Mouse (Mus musculus) adipocyte (in vitro differentiated cells): ENCODE data around the gene Bcl3.

ENCODE experiments used
- DNase-seq: peaks from one replicate; pipeline ENCODE4 v3.0.0-alpha.2; 2016; ENCODE audit warnings: low spot score

Gene Bcl3

GRCm38 (mm10) chr7:19822604-19823058, at the start of gene Bcl3:
Gene Bcl3 (minus strand): TSS chr7:19822770.
- DNase-seq, result peak; percentile 12

GRCm38 (mm10) chr7:19871943-19872601, 49.5 kb upstream of the Bcl3 start:
- DNase-seq, result peak; percentile 15

GRCm38 (mm10) chr7:19871137-19871621, 48.6 kb upstream of the Bcl3 start:
- DNase-seq, result no peak

DNA sequence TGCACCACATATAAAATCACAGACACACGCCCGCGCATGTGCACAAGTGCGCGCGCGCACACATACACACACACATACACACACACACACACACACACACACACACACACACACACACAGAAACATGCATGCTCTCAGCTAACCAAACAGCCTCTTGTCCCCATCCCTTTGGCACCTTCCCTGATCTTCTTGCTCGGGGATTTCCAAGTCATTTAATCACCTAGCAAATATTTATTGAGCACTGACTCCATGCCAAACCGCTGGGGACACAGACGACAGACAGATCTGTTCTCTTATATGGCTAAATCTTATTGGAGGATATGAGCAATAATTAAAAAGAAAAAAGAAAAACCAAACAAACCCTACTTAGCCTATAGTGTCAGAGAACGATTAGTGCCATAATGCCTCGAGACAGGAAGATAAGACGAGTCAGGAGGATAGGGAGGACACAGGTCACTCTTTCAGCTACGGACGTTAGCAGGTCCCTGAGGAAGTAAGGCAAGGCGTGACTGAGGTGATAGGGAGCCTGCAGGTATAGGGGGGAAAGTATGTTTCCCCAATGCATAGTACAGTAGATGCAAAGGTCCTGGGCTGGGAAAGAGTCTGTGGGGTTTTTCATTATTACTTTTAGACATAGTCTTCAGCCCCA, 45.3 kb upstream of the Bcl3 start:
- DNase-seq, result no peak

- DNase-seq, result no peak
These were observed 43.9 kb upstream of the Bcl3 start for GRCm38 (mm10) chr7:19866490-19866889.

- DNase-seq, result no peak
These were observed 42.9 kb upstream of the Bcl3 start for GRCm38 (mm10) chr7:19865246-19866036.

GRCm38 (mm10) chr7:19864241-19864640, 41.7 kb upstream of the Bcl3 start:
- DNase-seq, result no peak

- DNase-seq, result no peak
These were observed 38.6 kb upstream of the Bcl3 start, which contains the start of gene Ceacam16 for GRCm38 (mm10) chr7:19861199-19861598. Gene Ceacam16 (minus strand): TSS chr7:19861299.

- no peak for DNase-seq
These were observed 37.2 kb upstream of the Bcl3 start for GRCm38 (mm10) chr7:19859740-19860139.

GRCm38 (mm10) chr7:19856283-19856682, 33.7 kb upstream of the Bcl3 start:
- DNase-seq, result no peak

GRCm38 (mm10) chr7:19855663-19856062, 33.1 kb upstream of the Bcl3 start:
- DNase-seq, result no peak

DNA sequence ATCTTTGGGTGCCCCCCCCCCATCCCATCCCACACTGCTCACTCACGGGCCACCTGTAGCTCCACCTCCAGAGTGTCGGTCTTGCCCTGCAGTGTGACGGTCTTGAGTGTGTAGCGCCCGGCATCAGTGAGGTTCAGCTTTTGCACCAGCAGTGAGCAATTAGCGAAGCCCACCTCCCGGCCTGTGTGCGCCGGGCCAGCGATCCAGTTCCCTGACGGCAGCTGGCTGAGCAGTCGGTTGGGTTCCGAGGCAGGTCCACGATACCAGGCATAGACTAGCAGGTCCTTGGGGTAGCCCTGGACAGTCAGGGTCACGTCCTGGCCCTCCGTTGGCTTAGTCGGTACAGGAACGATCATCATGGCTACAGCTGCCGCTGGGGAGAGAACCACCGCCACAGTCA, 31.0 kb upstream of the Bcl3 start:
- DNase-seq, result no peak

GRCm38 (mm10) chr7:19851858-19852570, 29.4 kb upstream of the Bcl3 start, which contains the start of gene Gm19345:
Gene Gm19345 (plus strand): TSS chr7:19852003.
- DNase-seq, result no peak

DNA sequence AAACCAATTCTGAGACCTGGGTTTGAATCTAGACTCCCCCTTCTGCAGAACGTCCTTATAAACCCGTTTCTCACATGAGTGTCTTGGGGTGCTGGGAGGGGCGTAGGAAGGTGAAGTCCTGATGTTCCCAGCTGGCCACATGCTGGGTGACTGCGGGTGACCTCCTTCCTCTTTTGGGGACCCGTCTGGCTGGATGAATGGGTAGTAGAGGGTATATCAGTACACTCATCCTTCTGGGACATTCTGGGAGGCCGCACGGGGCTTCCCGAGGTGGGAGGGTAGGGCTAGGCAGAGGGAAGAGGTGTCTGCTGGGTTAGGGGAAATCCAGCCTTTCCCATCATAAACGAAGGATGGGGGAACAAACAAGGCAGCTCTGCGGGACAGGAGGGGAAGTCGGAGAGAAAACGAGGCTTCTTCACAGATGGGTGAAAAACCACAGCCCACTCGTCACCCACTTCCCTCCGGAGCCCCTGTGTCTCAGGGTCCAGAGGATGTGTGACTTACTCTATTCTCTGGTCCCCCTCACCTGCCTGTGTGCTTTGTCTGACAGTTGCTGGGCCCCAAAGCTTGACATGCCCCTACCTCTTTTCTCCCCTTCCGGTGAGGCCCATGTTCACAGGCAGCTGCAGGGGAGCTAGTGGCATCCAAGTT, 22.1 kb upstream of the Bcl3 start:
- DNase-seq, result no peak

DNA sequence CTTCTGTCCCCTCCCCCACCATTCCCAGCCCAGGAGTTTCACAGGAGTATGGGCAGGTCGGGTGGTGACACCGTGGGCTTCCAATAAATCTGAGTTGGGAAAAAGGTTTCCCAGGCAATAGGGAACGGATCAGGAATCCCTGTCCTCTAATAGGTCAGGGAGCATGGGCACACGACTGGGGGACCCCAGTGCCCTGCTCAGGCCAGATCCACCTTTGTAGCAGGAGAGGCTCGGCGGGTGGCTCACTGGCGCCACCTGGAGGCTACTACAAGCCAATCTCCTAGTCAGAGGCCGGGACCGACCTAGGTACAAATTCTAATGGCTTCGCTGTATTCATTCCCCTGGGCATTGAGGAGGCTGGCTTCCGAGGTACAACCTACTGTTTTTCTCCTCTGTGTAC, 21.0 kb upstream of the Bcl3 start:
- DNase-seq, result peak; percentile 49

DNA sequence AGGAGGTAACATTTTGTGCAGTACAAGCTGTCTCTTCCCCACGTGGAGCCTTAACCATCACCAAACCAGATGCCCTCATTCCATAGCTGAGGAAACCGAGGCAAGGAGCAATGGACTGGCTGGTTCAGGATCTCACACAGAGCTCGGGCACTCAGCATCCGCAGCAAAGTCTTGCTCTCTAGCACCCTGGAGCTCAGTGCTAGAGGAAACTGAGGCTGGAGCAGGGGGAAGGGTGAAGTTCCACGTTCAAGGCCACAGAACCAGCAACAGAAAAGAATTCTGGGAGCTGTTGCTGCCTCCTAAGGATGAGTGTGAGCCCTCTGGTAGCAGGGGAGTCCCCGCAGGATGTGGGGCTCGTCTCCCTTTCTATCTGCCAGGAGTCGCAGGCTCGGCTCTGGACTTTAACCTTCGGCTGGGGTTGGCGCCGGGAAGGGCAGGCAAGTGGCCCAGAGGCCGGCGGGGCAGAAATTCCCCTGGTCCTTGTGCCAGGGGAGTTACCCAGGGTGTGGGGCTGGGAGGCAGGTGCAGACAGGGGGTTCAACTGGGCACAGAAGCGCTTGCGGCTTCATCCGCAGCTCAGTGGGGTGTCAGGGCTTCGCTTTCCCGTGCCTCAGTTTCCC, 20.4 kb upstream of the Bcl3 start:
- DNase-seq, result peak; percentile 12

DNA sequence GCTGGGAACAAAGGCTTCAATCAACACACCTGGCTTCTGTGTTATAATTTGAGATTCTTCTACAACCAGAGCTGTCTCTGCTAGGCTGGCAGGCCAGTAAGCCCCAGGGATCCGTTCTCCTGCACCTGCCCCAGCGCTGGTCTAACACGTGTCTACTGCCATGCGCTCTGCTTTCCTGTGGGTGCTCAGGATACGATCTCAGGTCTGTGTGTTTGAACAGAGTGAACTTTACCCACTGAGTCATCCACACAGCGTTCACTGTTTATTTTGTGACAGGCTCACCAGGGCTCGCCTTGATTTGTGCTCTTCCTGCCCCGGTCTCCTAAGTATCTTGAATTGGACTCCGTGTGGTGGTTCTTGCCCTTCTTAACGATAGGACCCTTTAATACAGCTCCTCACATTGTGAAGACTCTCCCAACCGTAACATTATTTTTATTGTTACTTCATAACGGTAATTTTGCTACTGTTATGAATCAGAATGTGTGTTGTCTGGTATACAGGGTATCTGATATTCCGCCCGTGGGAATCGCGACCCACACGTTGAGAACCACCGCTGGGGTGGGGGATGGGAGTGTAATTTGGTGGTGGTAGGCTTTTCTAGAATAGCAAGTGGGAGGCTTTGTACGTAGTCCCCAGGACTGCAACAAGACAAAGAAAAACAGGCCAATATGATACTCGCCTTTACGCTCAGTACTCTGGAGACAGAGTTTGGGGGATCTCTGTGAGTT, 19.3 kb upstream of the Bcl3 start:
- DNase-seq, result no peak

DNA sequence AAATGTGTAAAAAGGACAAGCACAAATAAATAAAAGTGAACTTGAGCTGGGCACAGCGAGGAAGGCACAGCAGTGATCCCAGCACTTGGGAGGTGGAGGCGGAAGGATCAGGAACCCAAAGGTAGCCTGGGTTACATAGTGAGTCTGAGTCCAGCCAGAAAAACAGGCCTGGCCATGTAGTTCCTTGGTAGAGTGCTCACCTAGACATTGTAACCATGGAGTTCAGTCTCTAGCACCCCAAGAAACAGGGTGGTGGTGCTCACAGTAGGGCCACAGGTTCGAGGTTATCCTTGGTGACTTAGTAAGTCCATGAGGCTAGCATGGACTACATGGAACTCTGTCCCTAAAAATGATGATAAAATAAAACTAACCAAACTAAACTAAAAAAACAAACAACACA, 18.4 kb upstream of the Bcl3 start:
- DNase-seq, result no peak

GRCm38 (mm10) chr7:19840371-19840770, 17.8 kb upstream of the Bcl3 start:
- no peak for DNase-seq

GRCm38 (mm10) chr7:19836843-19837242, 14.3 kb upstream of the Bcl3 start:
- DNase-seq, result no peak
